Mouse (Mus musculus) erythroblast, embryonic 14.5 days (primary cell): ENCODE results near the gene Lrrk1. TPM values are rescaled to one million over a fixed set of nuclear protein-coding genes. Genes with fewer than 3 reads are reported as not detected.

Source experiments
- H3K27me3 ChIP-seq: 2 replicates; pipeline ENCODE4 v1.6.1; 2012; ENCODE audit warnings: inconsistent platforms; ENCODE audit not compliant: control insufficient read depth
- H3K36me3 ChIP-seq: 2 replicates; pipeline ENCODE4 v1.6.1; 2012; ENCODE audit warnings: mild to moderate bottlenecking, inconsistent platforms; ENCODE audit not compliant: control insufficient read depth
- H3K4me1 ChIP-seq: 2 replicates; pipeline ENCODE4 v1.6.1; 2012; ENCODE audit warnings: inconsistent platforms; ENCODE audit not compliant: control insufficient read depth
- H3K4me3 ChIP-seq: replicated peaks from 2 replicates; pipeline ENCODE3; 2012; ENCODE audit warnings: moderate library complexity, mild to moderate bottlenecking, inconsistent platforms
- H3K9me3 ChIP-seq: 2 replicates; pipeline ENCODE4 v1.6.1; 2012; ENCODE audit warnings: low read length, inconsistent platforms, mixed read lengths; ENCODE audit not compliant: control insufficient read depth
- GATA1 ChIP-seq: IDR thresholded peaks from 2 replicates; pipeline ENCODE4 v1.6.1; 2012; ENCODE audit warnings: low read length, inconsistent platforms, mixed read lengths
- TAL1 ChIP-seq: IDR thresholded peaks from 3 replicates; pipeline ENCODE4 v1.6.1; 2012; ENCODE audit warnings: low read length, inconsistent platforms, mixed read lengths
- polyA plus RNA-seq: library from polyadenylated mRNA; stranded (reverse); fragments of >175 nt; gene quantifications from 2 replicates; pipeline ENCODE4 v1.2.3, GENCODE M21; 2012

Gene Lrrk1
- polyA plus RNA-seq, 1 experiment: 0.02 TPM

GRCm38 (mm10) chr7:66387419-66387812 is 734 bp downstream of the Lrrk1 start:
- H3K9me3 ChIP-seq: no peaks in the 10 kb centered on the region
- TF ChIP-seq GATA1 (no peak), TAL1 (no peak)
- peak overlapping the region; percentile 62 for H3K4me3 ChIP-seq
- H3K36me3 ChIP-seq: no peaks in the 10 kb centered on the region
- H3K4me1 ChIP-seq: peaks cover 18% of the 10 kb centered on the region
- peaks cover 22% of the 10 kb centered on the region for H3K27me3 ChIP-seq

- H3K4me1 ChIP-seq: peaks cover 18% of the 10 kb centered on the region
- no peak overlapping the region for H3K4me3 ChIP-seq
- H3K27me3 ChIP-seq: peaks cover 22% of the 10 kb centered on the region
- H3K9me3 ChIP-seq: no peaks in the 10 kb centered on the region
- no peak for TF ChIP-seq GATA1
- TF ChIP-seq TAL1: no peak
- no peaks in the 10 kb centered on the region; the same call in 1 of the 2 replicates for H3K36me3 ChIP-seq
These were observed 1.7 kb downstream of the Lrrk1 start for GRCm38 (mm10) chr7:66386411-66386810.

GRCm38 (mm10) chr7:66385826-66386225 is 2.3 kb downstream of the Lrrk1 start:
- Histone ChIP-seq H3K27me3 (peaks cover 22% of the 10 kb centered on the region), H3K4me1 (peaks cover 18% of the 10 kb centered on the region), H3K4me3 (no peak overlapping the region), H3K36me3 (no peaks in the 10 kb centered on the region; the same call in 1 of the 2 replicates), H3K9me3 (no peaks in the 10 kb centered on the region)
- TF ChIP-seq TAL1 (no peak), GATA1 (no peak)

- Histone ChIP-seq H3K4me1 (peaks cover 18% of the 10 kb centered on the region), H3K9me3 (no peaks in the 10 kb centered on the region), H3K36me3 (no peaks in the 10 kb centered on the region; the same call in 1 of the 2 replicates), H3K27me3 (peaks cover 22% of the 10 kb centered on the region), H3K4me3 (no peak overlapping the region)
- TF ChIP-seq GATA1 (no peak), TAL1 (no peak)
These were observed 3.3 kb downstream of the Lrrk1 start for GRCm38 (mm10) chr7:66384891-66385290.

GRCm38 (mm10) chr7:66384213-66384612 is 3.9 kb downstream of the Lrrk1 start:
- TF ChIP-seq TAL1 (no peak), GATA1 (no peak)
- no peaks in the 10 kb centered on the region for H3K9me3 ChIP-seq
- no peaks in the 10 kb centered on the region; the same call in 1 of the 2 replicates for H3K36me3 ChIP-seq
- peaks cover 22% of the 10 kb centered on the region for H3K27me3 ChIP-seq
- no peak overlapping the region for H3K4me3 ChIP-seq
- peaks cover 18% of the 10 kb centered on the region for H3K4me1 ChIP-seq

- no peaks in the 10 kb centered on the region for H3K9me3 ChIP-seq
- no peaks in the 10 kb centered on the region for H3K27me3 ChIP-seq
- H3K4me3 ChIP-seq: no peak overlapping the region
- no peaks in the 10 kb centered on the region for H3K4me1 ChIP-seq
- TF ChIP-seq TAL1 (no peak), GATA1 (no peak)
- H3K36me3 ChIP-seq: no peaks in the 10 kb centered on the region; the same call in 1 of the 2 replicates
These were observed 11.6 kb downstream of the Lrrk1 start for GRCm38 (mm10) chr7:66376560-66376959.

GRCm38 (mm10) chr7:66375736-66376135 is 12.4 kb downstream of the Lrrk1 start:
- no peak for TF ChIP-seq GATA1
- TF ChIP-seq TAL1: no peak
- Histone ChIP-seq H3K36me3 (no peaks in the 10 kb centered on the region), H3K4me3 (no peak overlapping the region), H3K27me3 (no peaks in the 10 kb centered on the region), H3K9me3 (no peaks in the 10 kb centered on the region), H3K4me1 (no peaks in the 10 kb centered on the region)

- no peak overlapping the region for H3K4me3 ChIP-seq
- TF ChIP-seq TAL1 (no peak), GATA1 (no peak)
- H3K4me1 ChIP-seq: no peaks in the 10 kb centered on the region
- H3K9me3 ChIP-seq: no peaks in the 10 kb centered on the region
- H3K27me3 ChIP-seq: no peaks in the 10 kb centered on the region
- H3K36me3 ChIP-seq: no peaks in the 10 kb centered on the region
These were observed 14.8 kb downstream of the Lrrk1 start for GRCm38 (mm10) chr7:66373391-66373790.

GRCm38 (mm10) chr7:66370970-66371369 is 17.2 kb downstream of the Lrrk1 start:
- no peaks in the 10 kb centered on the region for H3K36me3 ChIP-seq
- H3K4me1 ChIP-seq: no peaks in the 10 kb centered on the region
- TF ChIP-seq GATA1: no peak
- TF ChIP-seq TAL1: no peak
- no peak overlapping the region for H3K4me3 ChIP-seq
- H3K27me3 ChIP-seq: no peaks in the 10 kb centered on the region
- H3K9me3 ChIP-seq: no peaks in the 10 kb centered on the region

- H3K4me1 ChIP-seq: no peaks in the 10 kb centered on the region
- H3K4me3 ChIP-seq: no peak overlapping the region
- TF ChIP-seq GATA1 (no peak), TAL1 (no peak)
- no peaks in the 10 kb centered on the region for H3K27me3 ChIP-seq
- no peaks in the 10 kb centered on the region for H3K36me3 ChIP-seq
- no peaks in the 10 kb centered on the region for H3K9me3 ChIP-seq
These were observed 18.2 kb downstream of the Lrrk1 start for GRCm38 (mm10) chr7:66369934-66370445.
